Mouse (Mus musculus): ENCODE measurements around the gene Wsb2.

GRCm38 (mm10) chr5:117360228-117360515 lies 3.1 kb downstream of the Wsb2 start:
- no peak for TF ChIP-seq GATA1 (IDR thresholded peaks at IDR 0.05; ENCODE audit: borderline replicate concordance, low read length)
- no peak for TF ChIP-seq FLI1 (IDR thresholded peaks at IDR 0.05; ENCODE audit: low read length)

Measured in megakaryocyte, embryonic 14.5 days (primary cell).